Mouse (Mus musculus) adrenal gland, postnatal 14 days (tissue): ENCODE results near the gene Haao. TPM values are rescaled to one million over a fixed set of nuclear protein-coding genes. Genes with fewer than 3 reads are reported as not detected.

Experiments used
- DNase-seq: peaks from one replicate; pipeline ENCODE4 v3.0.0; 2021; ENCODE audit warnings: mixed read lengths
- total RNA-seq: library from RNA; stranded (reverse); gene quantifications from 2 replicates; pipeline ENCODE4 v1.2.3, GENCODE M21; 2021

The Haao gene
- total RNA-seq, 1 experiment from 2014 or later: 27.0 TPM

GRCm38 (mm10) chr17:83782740-83783139 lies 65.0 kb downstream of the Haao start:
- no peak for DNase-seq

Other genes starting within 250 kb of the Haao start
- gene Kcng3, start 216.1 kb downstream of the Haao start, total RNA-seq: 10.6 and 11.0 TPM in 2 replicates
- gene Mta3, start 141.8 kb downstream of the Haao start, total RNA-seq: 66.1 and 66.8 TPM in 2 replicates